Mouse (Mus musculus) ES-Bruce4 (cell line): ENCODE data around the gene Tenm4.

Experiments used
- CTCF ChIP-seq: IDR thresholded peaks from one replicate; pipeline ENCODE4 v1.8.1; 2011; ENCODE audit warnings: low read depth, low read length
- EP300 ChIP-seq: IDR thresholded peaks from 2 replicates; pipeline ENCODE4 v1.6.1; 2011; ENCODE audit warnings: low read depth, low read length; ENCODE audit not compliant: insufficient read depth
- POLR2A ChIP-seq: IDR thresholded peaks from one replicate; pipeline ENCODE4 v1.8.1; 2011; ENCODE audit warnings: low read length; ENCODE audit not compliant: insufficient read depth

- TF ChIP-seq CTCF (no peak), POLR2A (no peak), EP300 (no peak)
These were observed 2.1 kb upstream of the Tenm4 start for GRCm38 (mm10) chr7:96168921-96169320.
